Mouse (Mus musculus): ENCODE measurements at regions not wholly inside any gene's neighbourhood (a gene's known extent, or its start where the extent isn't known, plus 50 kb on each side); places are given as distances from the start of the nearest gene placed in this dataset.

- intact Hi-C loops (cut with DNase I) = loop anchor here (5.0 kb wide), 1 partner anchor 263 kb away; no protein-coding TSS in a partner anchor
- no peak for DNase-seq (ENCODE audit: low spot score in 2 of 2)
These were observed 53.2 kb downstream of the Gpr6 start for GRCm38 (mm10) chr10:41018888-41019287.

- intact Hi-C loops (cut with DNase I) = loop anchor here (5.0 kb wide), 1 partner anchor 266 kb away; no protein-coding TSS in a partner anchor
- DNase-seq (ENCODE audit: low spot score in 2 of 2) = no peak
These were observed 55.5 kb downstream of the Gpr6 start for GRCm38 (mm10) chr10:41016547-41016946.

- intact Hi-C loops (cut with DNase I) = loop anchor here (5.0 kb wide), 1 partner anchor 267 kb away; no protein-coding TSS in a partner anchor
These were observed 56.4 kb downstream of the Gpr6 start for GRCm38 (mm10) chr10:41015654-41016053.

GRCm38 (mm10) chr10:41010585-41010984 is 61.5 kb downstream of the Gpr6 start:
- intact Hi-C loops (cut with DNase I) = no loop called here
- no peak for DNase-seq (ENCODE audit: low spot score in 2 of 2)

More at GRCm38 (mm10) chr10:41015654-41016053, 56.4 kb downstream of the Gpr6 start:
- peak; percentile 67 to 77 for DNase-seq (ENCODE audit: low spot score in 2 of 2)

- no peak for DNase-seq (ENCODE audit: low spot score in 2 of 2)
- intact Hi-C loops (cut with DNase I) = loop anchor here (5.0 to 10.0 kb wide), 2 partner anchors 397 to 499 kb away; no protein-coding TSS in a partner anchor
These were observed 64.2 kb downstream of the Gpr6 start for GRCm38 (mm10) chr10:41007866-41008265.

GRCm38 (mm10) chr10:41006634-41007033 is 65.5 kb downstream of the Gpr6 start:
- intact Hi-C loops (cut with DNase I) = loop anchor here (5.0 to 10.0 kb wide), 2 partner anchors 398 to 501 kb away; no protein-coding TSS in a partner anchor

GRCm38 (mm10) chr10:41005776-41006175 is 66.3 kb downstream of the Gpr6 start:
- intact Hi-C loops (cut with DNase I) = loop anchor here (2.0 to 10.0 kb wide), 3 partner anchors 283 to 502 kb away; no protein-coding TSS in a partner anchor
- no peak for DNase-seq (ENCODE audit: low spot score in 2 of 2)

More at GRCm38 (mm10) chr10:41006634-41007033, 65.5 kb downstream of the Gpr6 start:
- no peak for DNase-seq (ENCODE audit: low spot score in 2 of 2)

GRCm38 (mm10) chr10:41004753-41005152 is 67.3 kb downstream of the Gpr6 start:
- DNase-seq (ENCODE audit: low spot score in 2 of 2) = no peak
- intact Hi-C loops (cut with DNase I) = loop anchor here (2.0 to 10.0 kb wide), 3 partner anchors 284 to 503 kb away; no protein-coding TSS in a partner anchor

- peak; percentile 74 for DNase-seq (ENCODE audit: low spot score in 2 of 2)
- intact Hi-C loops (cut with DNase I) = loop anchor here (2.0 to 10.0 kb wide), 2 partner anchors 285 to 401 kb away; no protein-coding TSS in a partner anchor
These were observed 67.9 kb downstream of the Gpr6 start for GRCm38 (mm10) chr10:41004044-41004689.

- intact Hi-C loops (cut with DNase I) = loop anchor here (10.0 kb wide), 1 partner anchor 402 kb away; no protein-coding TSS in a partner anchor
- no peak for DNase-seq (ENCODE audit: low spot score in 2 of 2)
These were observed 68.9 kb downstream of the Gpr6 start for GRCm38 (mm10) chr10:41003197-41003596.

GRCm38 (mm10) chr10:41000965-41001364 is 71.1 kb downstream of the Gpr6 start:
- intact Hi-C loops (cut with DNase I) = loop anchor here (10.0 kb wide), 1 partner anchor 404 kb away; no protein-coding TSS in a partner anchor
- no peak for DNase-seq (ENCODE audit: low spot score in 2 of 2)

GRCm38 (mm10) chr10:40999486-40999885 is 72.6 kb downstream of the Gpr6 start:
- intact Hi-C loops (cut with DNase I) = no loop called here
- DNase-seq (ENCODE audit: low spot score in 2 of 2) = no peak

GRCm38 (mm10) chr10:40998799-40999198 is 73.3 kb downstream of the Gpr6 start:
- DNase-seq (ENCODE audit: low spot score in 2 of 2) = no peak
- intact Hi-C loops (cut with DNase I) = no loop called here

GRCm38 (mm10) chr10:40998330-40998729 is 73.8 kb downstream of the Gpr6 start:
- DNase-seq (ENCODE audit: low spot score in 2 of 2) = peak; percentile 55 to 57
- intact Hi-C loops (cut with DNase I) = no loop called here

GRCm38 (mm10) chr10:40997606-40998005 is 74.5 kb downstream of the Gpr6 start:
- no peak for DNase-seq (ENCODE audit: low spot score in 2 of 2)
- intact Hi-C loops (cut with DNase I) = no loop called here

Measured in left cerebral cortex, postnatal 25 days (tissue).